Mouse (Mus musculus) hindbrain, embryonic 15.5 days (tissue): ENCODE data around the gene Dnah11. TPM values are rescaled to one million over a fixed set of nuclear protein-coding genes. Genes with fewer than 3 reads are reported as not detected.

Experiments
- polyA plus RNA-seq: library from polyadenylated mRNA; unstranded; fragments of >200 nt; fragmentation: Nextera tagmentation; extraction: Ambion mirVana; gene quantifications from 2 replicates; pipeline ENCODE4 v1.2.1, GENCODE M21; 2015

Gene Dnah11
- polyA plus RNA-seq, 1 experiment from 2014 or later, result 0.27 TPM

Other genes with a start within 250 kb of the Dnah11 start
- 19.2 and 20.7 TPM in 2 replicates for gene Sp4, start 102.4 kb upstream of the Dnah11 start, polyA plus RNA-seq